Mouse (Mus musculus) thymus, adult 2 months (tissue): ENCODE measurements at regions not wholly inside any gene's neighbourhood (a gene's known extent, or its start where the extent isn't known, plus 50 kb on each side); places are given as distances from the start of the nearest gene placed in this dataset.

ENCODE experiments used
- DNase-seq: peaks from one replicate; pipeline ENCODE4 v3.0.0; 2021
- H3K27ac ChIP-seq: fragments of 200-500 bp; 2 replicates; pipeline ENCODE4 v1.5.1; 2012; ENCODE audit warnings: low read length, control low read depth; ENCODE audit not compliant: control insufficient read depth, insufficient read depth
- H3K27me3 ChIP-seq: fragments of 200-500 bp; 2 replicates; pipeline ENCODE4 v1.6.1; 2012; ENCODE audit warnings: mild to moderate bottlenecking, low read length, moderate library complexity, mixed read lengths; ENCODE audit not compliant: control insufficient read depth, insufficient read depth
- H3K36me3 ChIP-seq: fragments of 200-500 bp; 2 replicates; pipeline ENCODE4 v1.6.1; 2012; ENCODE audit warnings: mild to moderate bottlenecking, low read length, moderate library complexity; ENCODE audit not compliant: control insufficient read depth, insufficient read depth
- H3K4me1 ChIP-seq: fragments of 200-500 bp; replicated peaks from 2 replicates; pipeline ENCODE4 v1.6.1; 2012; ENCODE audit warnings: low read length; ENCODE audit not compliant: control insufficient read depth, insufficient read depth
- H3K4me3 ChIP-seq: fragments of 200-500 bp; 2 replicates; pipeline ENCODE4 v1.5.1; 2012; ENCODE audit warnings: mild to moderate bottlenecking, low read length, control low read depth, moderate library complexity; ENCODE audit not compliant: control insufficient read depth, insufficient read depth
- CTCF ChIP-seq: fragments of 200-500 bp; IDR thresholded peaks from 2 replicates; pipeline ENCODE4 v1.5.1; 2012; ENCODE audit warnings: mild to moderate bottlenecking, control low read depth, low read length, moderate library complexity, borderline replicate concordance; ENCODE audit not compliant: control insufficient read depth, poor library complexity, insufficient read depth; ENCODE audit errors: extremely low read depth
- POLR2A ChIP-seq: fragments of 200-500 bp; IDR thresholded peaks from 2 replicates; pipeline ENCODE4 v1.6.1; 2012; ENCODE audit warnings: mild to moderate bottlenecking, low read length, control low read depth, moderate library complexity; ENCODE audit not compliant: control insufficient read depth, poor library complexity, insufficient read depth; ENCODE audit errors: extremely low read depth
- WGBS: fragments of 180-500 bp; shearing (Covaris S2); methylation state at CpG from one replicate; pipeline ENCODE4 v1.1.7; 2018; 5-methylcytosine and 5-hydroxymethylcytosine counted together

- H3K27me3 ChIP-seq: no peaks in the 10 kb centered on the region
- 90% methylated on average over 8 of the region's 8 CpGs for WGBS
- no peak for DNase-seq
- no peak overlapping the region for H3K4me3 ChIP-seq
- no peak overlapping the region for H3K27ac ChIP-seq
- no peaks in the 10 kb centered on the region for H3K36me3 ChIP-seq
- TF ChIP-seq POLR2A (no peak), CTCF (no peak)
- no peaks in the 10 kb centered on the region for H3K4me1 ChIP-seq
Measured at GRCm38 (mm10) chr12:12590753-12591291, 328.9 kb downstream of the Fam49a start.

- Histone ChIP-seq H3K4me3 (no peak overlapping the region), H3K27me3 (no peaks in the 10 kb centered on the region), H3K36me3 (no peaks in the 10 kb centered on the region), H3K27ac (no peak overlapping the region), H3K4me1 (no peaks in the 10 kb centered on the region)
- no peak for DNase-seq
- 53% methylated on average over 5 of the region's 5 CpGs for WGBS
- TF ChIP-seq CTCF (no peak), POLR2A (no peak)
Measured at GRCm38 (mm10) chr12:12588771-12589370, 326.9 kb downstream of the Fam49a start.

GRCm38 (mm10) chr12:12586436-12586835 is 324.5 kb downstream of the Fam49a start:
- no peak for TF ChIP-seq POLR2A
- no peak for TF ChIP-seq CTCF
- H3K27ac ChIP-seq: no peak overlapping the region
- H3K36me3 ChIP-seq: no peaks in the 10 kb centered on the region
- 95% methylated on average over 6 of the region's 6 CpGs for WGBS
- no peaks in the 10 kb centered on the region for H3K27me3 ChIP-seq
- H3K4me1 ChIP-seq: no peaks in the 10 kb centered on the region
- H3K4me3 ChIP-seq: no peak overlapping the region
- DNase-seq: no peak

GRCm38 (mm10) chr12:12581271-12582186 is 319.6 kb downstream of the Fam49a start:
- Histone ChIP-seq H3K27ac (no peak overlapping the region), H3K4me3 (no peak overlapping the region), H3K27me3 (no peaks in the 10 kb centered on the region), H3K36me3 (no peaks in the 10 kb centered on the region), H3K4me1 (peaks cover 6% of the 10 kb centered on the region)
- no peak for DNase-seq
- 69% methylated on average over 19 of the region's 19 CpGs for WGBS
- no peak for TF ChIP-seq POLR2A
- TF ChIP-seq CTCF: no peak

GRCm38 (mm10) chr12:12580763-12581178 is 318.8 kb downstream of the Fam49a start:
- H3K4me1 ChIP-seq: peaks cover 6% of the 10 kb centered on the region
- no peaks in the 10 kb centered on the region for H3K36me3 ChIP-seq
- 4% methylated on average over 8 of the region's 8 CpGs for WGBS
- no peaks in the 10 kb centered on the region for H3K27me3 ChIP-seq
- H3K4me3 ChIP-seq: no peak overlapping the region
- no peak overlapping the region for H3K27ac ChIP-seq
- peak; percentile 61 for DNase-seq
- TF ChIP-seq CTCF: no peak
- TF ChIP-seq POLR2A: no peak

- no peaks in the 10 kb centered on the region for H3K36me3 ChIP-seq
- peaks cover 6% of the 10 kb centered on the region for H3K4me1 ChIP-seq
- 48% methylated on average over 7 of the region's 7 CpGs for WGBS
- no peak for DNase-seq
- H3K4me3 ChIP-seq: no peak overlapping the region
- H3K27me3 ChIP-seq: no peaks in the 10 kb centered on the region
- H3K27ac ChIP-seq: no peak overlapping the region
- no peak for TF ChIP-seq POLR2A
- TF ChIP-seq CTCF: no peak
Measured at GRCm38 (mm10) chr12:12578278-12578677, 316.3 kb downstream of the Fam49a start.
